Mouse (Mus musculus) forebrain, embryonic 14.5 days (tissue): ENCODE results near the gene Pigq. TPM values are rescaled to one million over a fixed set of nuclear protein-coding genes. Genes with fewer than 3 reads are reported as not detected.

Experiments used
- ATAC-seq: fragments of 200-750 bp; cut with Nextera tagmentation; 2 replicates; pipeline ENCODE4 v1.8.0; 2017; ENCODE audit warnings: mild to moderate bottlenecking, moderate library complexity
- DNase-seq: peaks from one replicate; pipeline ENCODE4 v3.0.0-alpha.2; 2015; ENCODE audit warnings: low spot score
- H3K27ac ChIP-seq: fragments of 300-500 bp; sonication (generic); 2 replicates; pipeline ENCODE4 v1.5.1; 2014; ENCODE audit warnings: low read depth, mild to moderate bottlenecking, control low read depth, low read length, moderate library complexity
- H3K27me3 ChIP-seq: fragments of 300-500 bp; sonication (generic); replicated peaks from 2 replicates; pipeline ENCODE4 v1.6.1; 2014; ENCODE audit warnings: low read length, control low read depth, mixed read lengths; ENCODE audit not compliant: control insufficient read depth, insufficient read depth
- H3K36me3 ChIP-seq: fragments of 300-500 bp; sonication (generic); 2 replicates; pipeline ENCODE4 v1.6.1; 2014; ENCODE audit warnings: low read length, control low read depth; ENCODE audit not compliant: control insufficient read depth, insufficient read depth
- H3K4me1 ChIP-seq: fragments of 300-500 bp; sonication (generic); 2 replicates; pipeline ENCODE4 v1.6.1; 2014; ENCODE audit warnings: antibody characterized with exemption, low read length, control low read depth; ENCODE audit not compliant: control insufficient read depth, insufficient read depth
- H3K4me2 ChIP-seq: fragments of 300-500 bp; sonication (generic); 2 replicates; pipeline ENCODE4 v1.6.1; 2014; ENCODE audit warnings: mild to moderate bottlenecking, control low read depth, low read length
- H3K4me3 ChIP-seq: fragments of 300-500 bp; sonication (generic); 2 replicates; pipeline ENCODE4 v1.5.1; 2014; ENCODE audit warnings: low read depth, low read length, control low read depth
- H3K9ac ChIP-seq: fragments of 300-500 bp; sonication (generic); 2 replicates; pipeline ENCODE4 v1.6.1; 2014; ENCODE audit warnings: mild to moderate bottlenecking, low read length, control low read depth, moderate library complexity
- H3K9me3 ChIP-seq: fragments of 300-500 bp; sonication (generic); replicated peaks from 2 replicates; pipeline ENCODE4 v1.6.1; 2016; ENCODE audit warnings: low read length, control low read depth, mixed read lengths; ENCODE audit not compliant: control insufficient read depth
- WGBS: fragments of 180-500 bp; shearing (Covaris S2); extraction: QIAGEN DNeasy Blood & Tissue Kit; methylation state at CpG from one replicate; pipeline ENCODE4 v1.1.7; 2014; 5-methylcytosine and 5-hydroxymethylcytosine counted together
- polyA plus RNA-seq: library from polyadenylated mRNA; unstranded; fragments of >200 nt; fragmentation: Nextera tagmentation; extraction: Ambion mirVana; gene quantifications from 2 replicates; pipeline ENCODE4 v1.2.1, GENCODE M21; 2014

Gene Pigq
- polyA plus RNA-seq, 1 experiment from 2014 or later: 49.5 TPM

DNA sequence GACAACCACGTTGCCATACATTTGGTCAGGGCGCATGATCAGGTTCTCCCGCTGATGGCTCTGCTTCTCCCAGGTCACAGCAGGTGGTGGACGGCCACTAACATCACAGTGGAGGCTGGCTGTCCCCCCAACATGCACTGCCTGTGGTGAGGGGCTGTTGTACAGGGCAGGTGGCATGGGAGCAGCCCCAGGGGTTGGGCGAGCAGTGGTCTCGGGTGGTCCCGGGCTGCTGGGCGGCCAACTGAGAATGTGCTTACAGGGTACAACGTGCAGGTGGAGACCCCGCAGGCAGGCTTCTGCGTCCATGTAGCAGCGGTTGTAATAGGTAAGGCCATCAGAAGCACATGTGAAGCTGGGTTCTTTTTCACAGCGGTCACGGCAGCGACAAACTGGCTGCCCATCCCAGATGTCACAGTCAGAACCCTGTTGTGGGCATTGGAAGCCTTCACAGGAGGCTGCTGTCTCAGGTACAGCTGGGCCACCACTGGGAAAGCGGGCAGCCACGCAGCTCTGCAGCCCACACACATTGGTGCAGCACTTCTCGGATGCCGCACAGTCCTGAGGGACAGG lies 66.0 kb downstream of the Pigq start:
- no peak for DNase-seq
- no peak overlapping the region for H3K4me2 ChIP-seq
- H3K9ac ChIP-seq: no peak overlapping the region
- H3K4me3 ChIP-seq: no peak overlapping the region
- peaks cover 13% of the 10 kb centered on the region for H3K4me1 ChIP-seq
- no peaks in the 10 kb centered on the region for H3K27me3 ChIP-seq
- no peak overlapping the region for H3K27ac ChIP-seq
- no peak for ATAC-seq
- 87% methylated on average over 19 of the region's 19 CpGs for WGBS
- H3K36me3 ChIP-seq: peaks cover 35% of the 10 kb centered on the region
- no peaks in the 10 kb centered on the region for H3K9me3 ChIP-seq

DNA sequence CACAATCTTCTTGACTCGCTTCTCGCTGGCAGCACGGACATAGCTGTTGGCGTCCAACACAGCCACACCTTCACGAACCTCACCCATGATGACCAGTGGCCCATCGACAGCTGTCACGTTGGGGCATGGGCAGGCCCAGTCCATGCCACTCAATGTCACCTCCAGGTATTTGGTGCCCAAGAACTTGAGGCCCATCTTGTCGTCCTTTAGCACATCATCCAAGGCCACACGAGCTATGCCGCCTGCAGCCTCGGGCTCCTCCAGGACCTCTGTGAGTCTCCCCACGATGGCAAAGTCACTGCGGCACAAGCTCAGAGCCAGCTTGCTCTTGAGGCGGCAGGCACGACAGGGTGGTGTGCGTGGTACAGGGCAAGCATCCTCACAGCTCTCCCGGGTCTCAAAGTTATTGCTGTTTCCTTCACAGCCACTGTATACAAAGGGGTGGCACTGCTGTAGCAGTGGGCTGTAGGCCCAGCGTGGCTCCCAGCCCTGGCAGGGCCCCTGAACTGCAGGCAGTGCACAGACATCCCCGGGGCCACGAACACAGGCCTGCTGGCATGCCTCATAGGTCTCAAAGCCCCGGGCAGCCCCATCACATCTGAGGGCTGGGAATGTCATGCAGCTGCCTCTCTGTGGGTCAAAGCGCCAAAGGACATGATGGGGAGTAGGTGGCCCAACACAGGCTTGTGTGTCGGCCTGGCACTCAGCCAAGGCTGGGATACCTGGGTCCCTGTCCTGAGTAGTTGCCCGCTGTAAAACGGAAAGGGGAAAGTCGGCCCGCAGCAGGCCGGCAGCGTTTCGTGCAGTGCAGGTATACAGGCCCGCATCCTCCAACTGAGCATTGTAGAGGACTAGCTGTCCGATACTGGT lies 66.8 kb downstream of the Pigq start:
- peaks cover 13% of the 10 kb centered on the region for H3K4me1 ChIP-seq
- no peaks in the 10 kb centered on the region for H3K9me3 ChIP-seq
- DNase-seq (no peak), ATAC-seq (no peak)
- WGBS: 92% methylated on average over 32 of the region's 32 CpGs
- H3K4me3 ChIP-seq: no peak overlapping the region
- H3K27me3 ChIP-seq: no peaks in the 10 kb centered on the region
- no peak overlapping the region for H3K27ac ChIP-seq
- no peak overlapping the region for H3K9ac ChIP-seq
- H3K36me3 ChIP-seq: peaks cover 28% of the 10 kb centered on the region
- no peak overlapping the region for H3K4me2 ChIP-seq

DNA sequence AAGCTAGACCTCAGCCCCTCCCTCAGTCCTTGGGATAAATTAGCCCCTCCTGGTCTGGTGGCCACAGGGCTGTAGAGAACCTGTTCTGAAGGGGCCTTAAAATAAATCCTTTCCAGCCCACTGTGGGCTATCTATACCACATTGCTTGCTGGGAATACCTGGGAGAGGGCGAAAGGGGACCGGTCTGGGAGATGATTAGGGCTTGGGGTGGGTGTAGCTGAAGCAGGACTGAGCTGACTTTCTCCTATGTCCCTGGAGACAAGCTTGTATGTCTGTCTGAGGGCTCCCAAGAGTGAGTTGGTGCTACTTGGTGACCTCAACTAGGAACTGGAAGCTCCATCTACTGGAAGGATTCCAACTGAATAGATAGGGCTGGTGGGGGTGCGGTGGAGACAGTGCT lies 67.7 kb downstream of the Pigq start:
- WGBS: 99% methylated on average over 3 of the region's 3 CpGs
- Histone ChIP-seq H3K27me3 (no peaks in the 10 kb centered on the region), H3K4me1 (peaks cover 13% of the 10 kb centered on the region), H3K4me3 (no peak overlapping the region), H3K9ac (no peak overlapping the region), H3K4me2 (no peak overlapping the region), H3K27ac (no peak overlapping the region), H3K36me3 (peaks cover 18% of the 10 kb centered on the region), H3K9me3 (no peaks in the 10 kb centered on the region)
- ATAC-seq: no peak
- no peak for DNase-seq

Other genes starting within 250 kb of the Pigq start
- 2.7 and 7.8 TPM in 2 replicates for gene Gng13, start 227.8 kb downstream of the Pigq start, polyA plus RNA-seq
- gene Chtf18, start 217.5 kb downstream of the Pigq start, polyA plus RNA-seq: 7.1 and 8.6 TPM in 2 replicates
- gene Rpusd1, start 217.3 kb downstream of the Pigq start, polyA plus RNA-seq: 26.6 and 28.9 TPM in 2 replicates
- not detected in 2 replicates for gene Mslnl, start 208.9 kb downstream of the Pigq start, polyA plus RNA-seq
- gene Msln, start 190.6 kb downstream of the Pigq start, polyA plus RNA-seq: 0.14 and 0.48 TPM in 2 replicates
- 30.2 and 32.0 TPM in 2 replicates for gene Narfl, start 171.2 kb downstream of the Pigq start, polyA plus RNA-seq
- gene Haghl, start 159.3 kb downstream of the Pigq start, polyA plus RNA-seq: 106 and 130 TPM in 2 replicates
- gene Ccdc78, start 158.4 kb downstream of the Pigq start, polyA plus RNA-seq: 0.14 TPM in 1 of 2 replicates, not detected in the other
- gene Fam173a, start 152.0 kb downstream of the Pigq start, polyA plus RNA-seq: 72.6 and 82.3 TPM in 2 replicates
- gene AC134908.4, start 149.3 kb downstream of the Pigq start, polyA plus RNA-seq: 0.57 and 0.88 TPM in 2 replicates
- 8.4 and 9.8 TPM in 2 replicates for gene Metrn, start 147.8 kb downstream of the Pigq start, polyA plus RNA-seq
- 14.0 and 17.6 TPM in 2 replicates for gene Fbxl16, start 135.9 kb downstream of the Pigq start, polyA plus RNA-seq
- 33.3 and 37.4 TPM in 2 replicates for gene Wdr24, start 121.3 kb downstream of the Pigq start, polyA plus RNA-seq
- gene Jmjd8, start 116.1 kb downstream of the Pigq start, polyA plus RNA-seq: 56.6 and 56.9 TPM in 2 replicates
- gene Stub1, start 111.5 kb downstream of the Pigq start, polyA plus RNA-seq: 315 and 322 TPM in 2 replicates
- gene Rhbdl1, start 107.6 kb downstream of the Pigq start, polyA plus RNA-seq: 33.6 and 35.4 TPM in 2 replicates
- gene Gm20683, start 103.2 kb downstream of the Pigq start, polyA plus RNA-seq: 5.1 and 6.2 TPM in 2 replicates
- gene Rhot2, start 100.1 kb downstream of the Pigq start, polyA plus RNA-seq: 9.6 and 11.3 TPM in 2 replicates
- gene Wdr90, start 83.4 kb downstream of the Pigq start, polyA plus RNA-seq: 11.6 and 12.2 TPM in 2 replicates
- 15.9 and 17.0 TPM in 2 replicates for gene Mcrip2, start 76.2 kb downstream of the Pigq start, polyA plus RNA-seq
- gene Mettl26, start 69.9 kb downstream of the Pigq start, polyA plus RNA-seq: 60.5 and 66.0 TPM in 2 replicates
- 0.36 and 0.47 TPM in 2 replicates for gene Wfikkn1, start 64.1 kb downstream of the Pigq start, polyA plus RNA-seq
- gene Rab40c, start 25.2 kb downstream of the Pigq start, polyA plus RNA-seq: 31.6 and 33.3 TPM in 2 replicates
- gene Nhlrc4, start within 50 bp of the Pigq start, polyA plus RNA-seq: not detected in 2 replicates
- gene A930017K11Rik, start 7.6 kb upstream of the Pigq start, polyA plus RNA-seq: 0.18 TPM in 1 of 2 replicates, not detected in the other
- gene Capn15, start 40.9 kb upstream of the Pigq start, polyA plus RNA-seq: 17.0 and 20.3 TPM in 2 replicates
- gene Rab11fip3, start 124.6 kb upstream of the Pigq start, polyA plus RNA-seq: 15.2 and 20.5 TPM in 2 replicates
- 13.6 and 14.4 TPM in 2 replicates for gene Decr2, start 145.4 kb upstream of the Pigq start, polyA plus RNA-seq
- gene Nme4, start 150.7 kb upstream of the Pigq start, polyA plus RNA-seq: 31.3 and 40.0 TPM in 2 replicates
- 1.5 and 1.9 TPM in 2 replicates for gene Tmem8, start 168.4 kb upstream of the Pigq start, polyA plus RNA-seq
- 242 and 250 TPM in 2 replicates for gene Mrpl28, start 178.6 kb upstream of the Pigq start, polyA plus RNA-seq
- 10.3 and 11.0 TPM in 2 replicates for gene Axin1, start 193.8 kb upstream of the Pigq start, polyA plus RNA-seq